Mouse (Mus musculus): ENCODE data around the gene F12. TPM values are rescaled to one million over a fixed set of nuclear protein-coding genes. Genes with fewer than 3 reads are reported as not detected.

F12 gene
- total and polyA plus RNA-seq, 3 experiments = not detected

DNA sequence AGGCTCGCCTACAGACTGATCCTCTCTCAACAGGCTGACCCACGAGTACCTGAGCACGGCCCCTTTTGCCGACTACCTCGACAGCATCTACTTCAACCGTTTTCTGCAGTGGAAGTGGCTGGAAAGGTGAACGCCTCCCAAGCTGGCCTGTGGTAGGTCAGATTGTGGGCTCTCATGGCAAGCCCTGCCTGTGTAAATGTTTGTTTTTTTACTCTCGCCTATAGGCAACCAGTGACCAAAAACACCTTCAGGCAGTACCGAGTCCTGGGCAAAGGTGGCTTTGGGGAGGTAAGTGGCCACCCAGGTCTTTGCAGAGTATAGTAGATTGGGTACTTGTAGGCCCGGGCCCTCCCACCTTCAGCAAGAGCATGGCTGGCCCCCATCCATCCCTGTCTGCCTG lies 24.7 kb upstream of the F12 start:
- Histone ChIP-seq H3K9ac (ENCODE audit: insufficient read depth, low read depth) (no peak overlapping the region), H3K4me2 (ENCODE audit: insufficient read depth, low read depth, poor library complexity, severe bottlenecking) (no peak overlapping the region), H3K4me1 (ENCODE audit: control insufficient read depth in 1 of 2, insufficient read depth in 2 of 2) (peaks cover 26 to 54% of the 10 kb centered on the region in 2 experiments), H3K27ac (ENCODE audit: insufficient read depth, low read depth) (no peak overlapping the region), H3K79me2 (replicated peaks; ENCODE audit: control insufficient read depth, extremely low read depth, insufficient read depth, poor library complexity, severe bottlenecking) (peaks cover 24% of the 10 kb centered on the region), H3K9me3 (replicated peaks; ENCODE audit: low read length) (no peaks in the 10 kb centered on the region), H3K36me3 (replicated peaks in 1 of 2; ENCODE audit: control insufficient read depth in 1 of 2, insufficient read depth in 1 of 2, low read length in 1 of 2) (peaks cover 55 to 70% of the 10 kb centered on the region in 2 experiments), H3K27me3 (replicated peaks) (no peaks in the 10 kb centered on the region), H3K4me3 (replicated peaks in 1 of 3; ENCODE audit: low read depth in 2 of 3, low read length in 2 of 3, poor library complexity in 1 of 3) (no peak overlapping the region)
- dilution Hi-C loops (cut with MboI; ENCODE audit: extremely low pct_ligation_motif_present, extremely low pct_unique_long_range_greater_than_20kb, low sequenced_read_pairs) (no loop called here), in situ Hi-C loops (cut with MboI; ENCODE audit: low pct_ligation_motif_present, low pct_unique_long_range_greater_than_20kb, low sequenced_read_pairs) (no loop called here)
- DNase-seq (ENCODE audit: extremely low read depth) = no peak
- TF ChIP-seq TBP (conservative IDR thresholded peaks at IDR 0.05; ENCODE audit: low read depth, low read length) (no peak), USF2 (conservative IDR thresholded peaks at IDR 0.05; ENCODE audit: low read depth, low read length) (no peak), RCOR1 (conservative IDR thresholded peaks at IDR 0.05; ENCODE audit: low read depth, low read length) (no peak), PAX5 (IDR thresholded peaks at IDR 0.05; ENCODE audit: low read length) (no peak), SMC3 (IDR thresholded peaks at IDR 0.05; ENCODE audit: low read depth, low read length) (no peak), MAZ (IDR thresholded peaks at IDR 0.05; ENCODE audit: low read depth, low read length) (no peak), ELF1 (IDR thresholded peaks at IDR 0.05; ENCODE audit: low read depth, low read length) (no peak), CHD2 (IDR thresholded peaks at IDR 0.05; ENCODE audit: low read length) (no peak), JUN (IDR thresholded peaks at IDR 0.05; ENCODE audit: insufficient read depth, low read depth, low read length) (no peak), POLR2AphosphoS2 (IDR thresholded peaks at IDR 0.05; ENCODE audit: low read depth, low read length) (no peak), SIN3A (IDR thresholded peaks at IDR 0.05; ENCODE audit: low read length) (no peak), MYC (IDR thresholded peaks at IDR 0.05; ENCODE audit: low read depth, low read length) (no peak), HCFC1 (IDR thresholded peaks at IDR 0.05; ENCODE audit: low read depth, low read length) (no peak), E2F4 (IDR thresholded peaks at IDR 0.05; ENCODE audit: insufficient replicate concordance, low read depth, low read length) (no peak), NRF1 (IDR thresholded peaks at IDR 0.05; ENCODE audit: low read depth, low read length) (no peak)

DNA sequence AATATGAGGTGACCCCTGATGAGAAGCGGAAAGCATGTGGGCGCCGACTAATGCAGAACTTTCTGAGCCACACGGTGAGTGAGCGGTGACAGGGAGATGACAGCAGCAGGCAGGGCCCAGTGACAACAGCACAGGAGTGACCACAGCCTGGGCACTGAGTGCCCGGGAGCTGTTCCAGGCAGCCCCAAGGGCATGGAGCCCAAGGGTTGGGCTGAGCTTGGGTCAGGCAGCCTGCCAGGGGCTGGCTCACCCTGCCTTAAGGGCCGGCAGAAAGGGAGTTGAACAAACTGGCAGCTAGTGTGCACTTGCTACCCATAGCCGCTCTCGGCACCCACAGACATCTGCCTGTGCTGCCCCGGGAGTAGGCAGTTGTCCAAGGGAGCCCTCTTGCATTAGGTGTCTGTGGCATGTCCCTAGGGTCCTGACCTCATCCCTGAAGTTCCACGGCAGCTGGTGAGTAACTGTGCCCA lies 24.0 kb upstream of the F12 start:
- no peak overlapping the region for H3K4me3 ChIP-seq (replicated peaks in 1 of 3; ENCODE audit: low read depth in 2 of 3, low read length in 2 of 3, poor library complexity in 1 of 3)
- dilution Hi-C loops (cut with MboI; ENCODE audit: extremely low pct_ligation_motif_present, extremely low pct_unique_long_range_greater_than_20kb, low sequenced_read_pairs) = no loop called here
- DNase-seq (ENCODE audit: extremely low read depth) = no peak
- TF ChIP-seq CHD1 (IDR thresholded peaks at IDR 0.05; ENCODE audit: low read depth, low read length) = no peak
- no peak for TF ChIP-seq POLR2A (IDR thresholded peaks at IDR 0.05; ENCODE audit: low read depth, low read length)
- no peak for TF ChIP-seq RCOR1 (conservative IDR thresholded peaks at IDR 0.05; ENCODE audit: low read depth, low read length)
- TF ChIP-seq IRF4 (IDR thresholded peaks at IDR 0.05; ENCODE audit: low read depth, low read length) = no peak
- no peak for TF ChIP-seq SIN3A (IDR thresholded peaks at IDR 0.05; ENCODE audit: low read length)
- no peak for TF ChIP-seq JUND (conservative IDR thresholded peaks at IDR 0.05; ENCODE audit: low read depth, low read length)
- TF ChIP-seq KAT2A (IDR thresholded peaks at IDR 0.05; ENCODE audit: insufficient replicate concordance, low read length) = no peak
- peaks cover 31% of the 10 kb centered on the region for H3K79me2 ChIP-seq (replicated peaks; ENCODE audit: control insufficient read depth, extremely low read depth, insufficient read depth, poor library complexity, severe bottlenecking)
- peaks cover 48 to 62% of the 10 kb centered on the region in 2 experiments for H3K36me3 ChIP-seq (replicated peaks in 1 of 2; ENCODE audit: control insufficient read depth in 1 of 2, insufficient read depth in 1 of 2, low read length in 1 of 2)
- no peak overlapping the region for H3K27ac ChIP-seq (ENCODE audit: insufficient read depth, low read depth)
- no peaks in the 10 kb centered on the region for H3K27me3 ChIP-seq (replicated peaks)
- in situ Hi-C loops (cut with MboI; ENCODE audit: low pct_ligation_motif_present, low pct_unique_long_range_greater_than_20kb, low sequenced_read_pairs) = no loop called here
- H3K4me2 ChIP-seq (ENCODE audit: insufficient read depth, low read depth, poor library complexity, severe bottlenecking) = no peak overlapping the region
- H3K9me3 ChIP-seq (replicated peaks; ENCODE audit: low read length) = no peaks in the 10 kb centered on the region
- peaks cover 26 to 55% of the 10 kb centered on the region in 2 experiments for H3K4me1 ChIP-seq (ENCODE audit: control insufficient read depth in 1 of 2, insufficient read depth in 2 of 2)
- H3K9ac ChIP-seq (ENCODE audit: insufficient read depth, low read depth) = no peak overlapping the region

Measured in CH12.LX (cell line).